Mouse (Mus musculus) MEL (cell line): Measurements from ENCODE around the gene Sema3c. TPM values are rescaled to one million over a fixed set of nuclear protein-coding genes. Genes with fewer than 3 reads are reported as not detected.

Experiments
- DNase-seq: peaks from one replicate; pipeline ENCODE4 v3.0.0; 2011; ENCODE audit warnings: low read depth, low spot score
- H3K27ac ChIP-seq: 2 replicates; pipeline ENCODE4 v1.5.1; 2012; ENCODE audit warnings: low read depth, mild to moderate bottlenecking, control low read depth, low read length, moderate library complexity; ENCODE audit not compliant: control insufficient read depth
- H3K27me3 ChIP-seq, 2 experiments: fragments of 150-350 bp in 1 of 2; sonication (generic) in 1 of 2; 2 replicates each; pipeline ENCODE4 v1.6.1; 2012; ENCODE audit warnings: low read length in 2 of 2, mild to moderate bottlenecking in 2 of 2, improper control_type of control experiment in 1 of 2, moderate library complexity in 1 of 2; ENCODE audit not compliant: insufficient read depth in 2 of 2, control insufficient read depth in 1 of 2
- H3K36me3 ChIP-seq, 2 experiments: 2 replicates each; pipeline ENCODE4 v1.6.1; 2012 to 2014; ENCODE audit warnings: low read length in 2 of 2, improper control_type of control experiment in 1 of 2, inconsistent platforms in 1 of 2, mild to moderate bottlenecking in 1 of 2; ENCODE audit not compliant: insufficient read depth in 2 of 2, control insufficient read depth in 1 of 2
- H3K4me1 ChIP-seq, 2 experiments: fragments of 150-350 bp in 1 of 2; sonication (generic) in 1 of 2; 2 replicates each; pipeline ENCODE4 v1.6.1; 2012; ENCODE audit warnings: low read length in 2 of 2, improper control_type of control experiment in 1 of 2, mild to moderate bottlenecking in 1 of 2; ENCODE audit not compliant: insufficient read depth in 2 of 2, control insufficient read depth in 1 of 2
- H3K4me3 ChIP-seq, 2 experiments: fragments of 150-350 bp in 1 of 2; sonication (generic) in 1 of 2; 2 replicates each; pipeline ENCODE4 v1.5.1; 2012; ENCODE audit warnings: low read depth in 2 of 2, low read length in 2 of 2, mild to moderate bottlenecking in 2 of 2, moderate library complexity in 2 of 2, control low read depth in 1 of 2, improper control_type of control experiment in 1 of 2; ENCODE audit not compliant: control insufficient read depth in 1 of 2, insufficient read depth in 1 of 2
- H3K79me2 ChIP-seq: 2 replicates; pipeline ENCODE4 v1.6.1; 2012; ENCODE audit warnings: mild to moderate bottlenecking, low read length, moderate library complexity; ENCODE audit not compliant: control insufficient read depth, poor library complexity, insufficient read depth
- H3K9ac ChIP-seq: 2 replicates; pipeline ENCODE4 v1.6.1; 2012; ENCODE audit warnings: low read depth, mild to moderate bottlenecking, control low read depth, low read length, moderate library complexity; ENCODE audit not compliant: control insufficient read depth, poor library complexity, severe bottlenecking
- H3K9me3 ChIP-seq: fragments of 150-350 bp; sonication (generic); replicated peaks from 2 replicates; pipeline ENCODE4 v1.6.1; 2012; ENCODE audit warnings: mild to moderate bottlenecking, low read length, improper control_type of control experiment, moderate library complexity; ENCODE audit not compliant: insufficient read depth
- CHD1 ChIP-seq: IDR thresholded peaks from 2 replicates; pipeline ENCODE4 v1.6.1; 2012; ENCODE audit warnings: low read depth, mild to moderate bottlenecking, inconsistent platforms, low read length, improper control_type of control experiment
- CHD2 ChIP-seq: IDR thresholded peaks from 2 replicates; pipeline ENCODE4 v1.6.1; 2011; ENCODE audit warnings: low read length, improper control_type of control experiment
- E2F4 ChIP-seq: IDR thresholded peaks from 2 replicates; pipeline ENCODE4 v1.6.1; 2011; ENCODE audit warnings: low read depth, low read length, improper control_type of control experiment, borderline replicate concordance
- ELF1 ChIP-seq: IDR thresholded peaks from 2 replicates; pipeline ENCODE4 v1.6.1; 2014; ENCODE audit warnings: low read depth, mild to moderate bottlenecking, inconsistent platforms, low read length, improper control_type of control experiment, moderate library complexity
- EP300 ChIP-seq, 2 experiments: IDR thresholded peaks; 2 replicates each; pipeline ENCODE4 v1.6.1; 2011; ENCODE audit warnings: improper control_type of control experiment in 2 of 2, low read length in 2 of 2, low read depth in 1 of 2, mild to moderate bottlenecking in 1 of 2
- ETS1 ChIP-seq: IDR thresholded peaks from 2 replicates; pipeline ENCODE4 v1.6.1; 2012; ENCODE audit warnings: low read depth, mild to moderate bottlenecking, inconsistent platforms, low read length, improper control_type of control experiment, moderate library complexity
- GABPA ChIP-seq: IDR thresholded peaks from 2 replicates; pipeline ENCODE4 v1.6.1; 2012; ENCODE audit warnings: low read depth, mild to moderate bottlenecking, inconsistent platforms, low read length, improper control_type of control experiment, moderate library complexity
- GATA1 ChIP-seq: IDR thresholded peaks from 2 replicates; pipeline ENCODE4 v1.6.1; 2011; ENCODE audit warnings: low read depth, low read length, improper control_type of control experiment
- HCFC1 ChIP-seq: IDR thresholded peaks from 2 replicates; pipeline ENCODE4 v1.6.1; 2012; ENCODE audit warnings: low read depth, mild to moderate bottlenecking, inconsistent platforms, low read length, improper control_type of control experiment, moderate library complexity
- JUND ChIP-seq: IDR thresholded peaks from 2 replicates; pipeline ENCODE4 v1.6.1; 2011; ENCODE audit warnings: low read depth, mild to moderate bottlenecking, improper control_type of control experiment, low read length
- KAT2A ChIP-seq: conservative IDR thresholded peaks from 2 replicates; pipeline ENCODE4 v1.6.1; 2012; ENCODE audit warnings: low read depth, low read length, improper control_type of control experiment, inconsistent platforms
- MAX ChIP-seq: IDR thresholded peaks from 2 replicates; pipeline ENCODE4 v1.6.1; 2011; ENCODE audit warnings: low read length, improper control_type of control experiment
- MEF2A ChIP-seq: IDR thresholded peaks from 2 replicates; pipeline ENCODE4 v1.6.1; 2014; ENCODE audit warnings: low read depth, mild to moderate bottlenecking, inconsistent platforms, low read length, improper control_type of control experiment; ENCODE audit not compliant: poor library complexity, insufficient replicate concordance, severe bottlenecking; ENCODE audit errors: extremely low read depth
- MXI1 ChIP-seq: IDR thresholded peaks from 2 replicates; pipeline ENCODE4 v1.6.1; 2011; ENCODE audit warnings: mild to moderate bottlenecking, low read depth, low read length, improper control_type of control experiment
- MYB ChIP-seq: IDR thresholded peaks from 2 replicates; pipeline ENCODE4 v1.6.1; 2011; ENCODE audit warnings: mild to moderate bottlenecking, low read depth, low read length, improper control_type of control experiment
- MYC ChIP-seq: IDR thresholded peaks from 2 replicates; pipeline ENCODE4 v1.6.1; 2011; ENCODE audit warnings: low read depth, mild to moderate bottlenecking, low read length, improper control_type of control experiment, moderate library complexity
- NELFE ChIP-seq: IDR thresholded peaks from 2 replicates; pipeline ENCODE4 v1.6.1; 2011; ENCODE audit warnings: low read depth, low read length, improper control_type of control experiment
- POLR2AphosphoS2 ChIP-seq: IDR thresholded peaks from 2 replicates; pipeline ENCODE4 v1.6.1; 2011; ENCODE audit warnings: low read length, improper control_type of control experiment
- POLR2AphosphoS5 ChIP-seq: IDR thresholded peaks from 2 replicates; pipeline ENCODE4 v1.6.1; 2012; ENCODE audit warnings: low read depth, borderline replicate concordance, mild to moderate bottlenecking, inconsistent platforms, low read length, moderate library complexity, mixed read lengths
- SIN3A ChIP-seq: IDR thresholded peaks from 2 replicates; pipeline ENCODE4 v1.6.1; 2012; ENCODE audit warnings: low read length, improper control_type of control experiment, inconsistent platforms
- SMC3 ChIP-seq: IDR thresholded peaks from 2 replicates; pipeline ENCODE4 v1.6.1; 2011; ENCODE audit warnings: low read depth, low read length, improper control_type of control experiment
- TAL1 ChIP-seq: IDR thresholded peaks from 2 replicates; pipeline ENCODE4 v1.6.1; 2012; ENCODE audit warnings: mild to moderate bottlenecking, inconsistent platforms, low read length, moderate library complexity, mixed read lengths
- UBTF ChIP-seq: IDR thresholded peaks from 2 replicates; pipeline ENCODE4 v1.6.1; 2012; ENCODE audit warnings: low read depth, mild to moderate bottlenecking, inconsistent platforms, low read length, improper control_type of control experiment, moderate library complexity, borderline replicate concordance; ENCODE audit not compliant: insufficient read depth
- USF1 ChIP-seq: IDR thresholded peaks from 2 replicates; pipeline ENCODE4 v1.6.1; 2014; ENCODE audit warnings: low read depth, mild to moderate bottlenecking, inconsistent platforms, low read length, improper control_type of control experiment, moderate library complexity
- USF2 ChIP-seq, 2 experiments: IDR thresholded peaks; 2 replicates each; pipeline ENCODE4 v1.6.1; 2011 to 2012; ENCODE audit warnings: improper control_type of control experiment in 2 of 2, low read length in 2 of 2, borderline replicate concordance in 1 of 2, inconsistent platforms in 1 of 2, low read depth in 1 of 2, mild to moderate bottlenecking in 1 of 2; ENCODE audit not compliant: insufficient read depth in 1 of 2
- ZKSCAN1 ChIP-seq: IDR thresholded peaks from 2 replicates; pipeline ENCODE4 v1.6.1; 2012; ENCODE audit warnings: low read depth, mild to moderate bottlenecking, inconsistent platforms, low read length, improper control_type of control experiment, moderate library complexity
- polyA plus RNA-seq, 2 experiments: library from polyadenylated mRNA; stranded (reverse) in 1 of 2; unstranded in 1 of 2; fragments of >175 nt in 1 of 2; fragments of >200 nt in 1 of 2; gene quantifications; 2 replicates each; pipeline versions ENCODE4 v1.2.1 to v1.2.4; 2012; ENCODE audit warnings: low replicate concordance in 2 of 2, low read depth in 1 of 2; ENCODE audit not compliant: insufficient read length in 2 of 2, insufficient read depth in 1 of 2, missing spikeins in 1 of 2
- total RNA-seq: library from RNA; depleted of rRNA; stranded (reverse); fragments of 300-350 nt; gene quantifications from 2 replicates; pipeline ENCODE4 v1.2.3, GENCODE M21; 2012

Gene Sema3c
- total and polyA plus RNA-seq, 3 experiments = not detected

DNA sequence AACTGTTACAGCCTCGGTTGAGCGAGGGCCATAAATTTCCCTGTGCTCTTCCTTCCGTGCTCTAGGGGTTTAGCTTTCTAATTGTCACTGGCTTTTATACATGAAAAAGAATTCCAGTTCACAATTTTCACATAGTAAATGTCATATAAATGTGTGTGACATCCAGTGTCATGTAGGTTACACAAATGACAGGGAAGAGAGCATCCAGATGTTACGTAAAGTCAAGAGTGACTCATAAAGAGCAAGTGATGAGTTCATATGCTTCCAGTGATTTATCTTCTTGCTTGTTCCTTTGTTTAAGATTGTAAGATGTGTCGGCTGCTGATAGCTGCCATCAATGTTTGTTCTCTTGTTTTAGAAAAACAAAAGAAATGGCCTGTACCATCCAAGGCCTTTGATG is 154.0 kb downstream of the Sema3c start:
- Histone ChIP-seq H3K27ac (no peak overlapping the region), H3K9me3 (no peaks in the 10 kb centered on the region)

DNA sequence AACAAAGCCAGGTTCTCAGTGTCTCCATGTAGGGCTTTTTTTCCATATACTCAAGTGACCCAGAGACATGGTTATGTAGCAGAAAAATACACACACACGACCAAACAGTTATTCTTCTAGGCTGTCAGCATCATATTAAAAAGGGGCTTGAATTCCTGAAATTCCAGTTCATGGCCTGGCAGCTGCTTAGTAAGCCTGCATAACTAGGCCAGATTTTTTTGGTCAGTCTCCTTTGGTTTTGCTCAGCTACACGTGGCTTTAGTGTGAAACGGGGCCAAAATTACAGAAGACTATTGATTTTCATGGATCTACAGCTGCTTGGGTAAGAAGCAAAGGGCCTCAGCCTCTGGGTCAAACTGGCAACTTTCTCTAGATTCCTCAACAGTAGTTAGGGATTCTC is 165.7 kb downstream of the Sema3c start:
- TF ChIP-seq POLR2AphosphoS5 (no peak), MEF2A (no peak), ZKSCAN1 (no peak), POLR2AphosphoS2 (no peak), CHD1 (no peak), UBTF (no peak)

More for the DNA sequence above, 154.0 kb downstream of the Sema3c start:
- Histone ChIP-seq H3K79me2 (no peaks in the 10 kb centered on the region), H3K9ac (no peak overlapping the region), H3K4me1 (no peaks in the 10 kb centered on the region), H3K36me3 (no peaks in the 10 kb centered on the region), H3K27me3 (no peaks in the 10 kb centered on the region), H3K4me3 (no peak overlapping the region)
- no peak for DNase-seq
- TF ChIP-seq GATA1 (no peak), CHD1 (no peak), CHD2 (no peak)
- TF ChIP-seq, all 39 proteins: peak for 0

DNA sequence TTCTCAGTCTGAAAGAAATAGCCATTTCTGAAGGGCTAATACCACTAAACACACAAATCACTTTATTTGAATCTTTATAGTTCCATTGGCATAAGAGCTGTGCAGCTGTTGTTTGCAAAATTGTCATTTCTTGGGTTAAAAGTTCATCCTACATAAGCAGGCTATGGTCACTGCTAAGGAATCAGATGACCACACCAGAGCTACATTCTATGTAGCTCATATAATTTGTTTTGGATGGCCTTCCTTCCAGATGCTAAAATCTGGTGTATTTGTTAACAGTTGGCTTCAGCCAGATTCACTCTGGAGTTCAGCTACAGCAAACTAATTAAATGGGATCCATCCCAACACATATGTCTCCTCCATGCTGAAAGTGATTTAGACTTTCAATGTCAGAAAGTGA is 172.4 kb downstream of the Sema3c start:
- H3K36me3 ChIP-seq = no peaks in the 10 kb centered on the region
- no peaks in the 10 kb centered on the region for H3K9me3 ChIP-seq
- DNase-seq = no peak
- H3K27ac ChIP-seq = no peak overlapping the region
- no peak overlapping the region for H3K4me3 ChIP-seq
- H3K27me3 ChIP-seq = no peaks in the 10 kb centered on the region
- no peak overlapping the region for H3K9ac ChIP-seq
- TF ChIP-seq USF1 (no peak), EP300 (IDR thresholded peaks at IDR 0.05; ENCODE audit: low read depth in 1 of 2, low read length in 2 of 2) (no peak), ETS1 (no peak), GABPA (no peak), JUND (no peak), KAT2A (no peak), MAX (no peak), SMC3 (no peak), MYB (no peak), USF2 (IDR thresholded peaks at IDR 0.05; ENCODE audit: borderline replicate concordance in 1 of 2, insufficient read depth in 1 of 2, low read depth in 1 of 2, low read length in 2 of 2) (no peak), NELFE (no peak), SIN3A (no peak), ELF1 (no peak), GATA1 (no peak), HCFC1 (no peak), MXI1 (no peak), E2F4 (no peak), MYC (no peak), TAL1 (no peak), CHD2 (no peak)
- H3K79me2 ChIP-seq = no peaks in the 10 kb centered on the region
- no peaks in the 10 kb centered on the region for H3K4me1 ChIP-seq

More for the DNA sequence above, 165.7 kb downstream of the Sema3c start:
- no peak overlapping the region for H3K27ac ChIP-seq
- no peak for DNase-seq
- no peaks in the 10 kb centered on the region for H3K9me3 ChIP-seq
- H3K4me1 ChIP-seq = no peaks in the 10 kb centered on the region
- H3K4me3 ChIP-seq = no peak overlapping the region
- no peaks in the 10 kb centered on the region for H3K27me3 ChIP-seq
- H3K9ac ChIP-seq = no peak overlapping the region
- no peaks in the 10 kb centered on the region for H3K79me2 ChIP-seq
- H3K36me3 ChIP-seq = no peaks in the 10 kb centered on the region
